Mouse (Mus musculus) embryonic fibroblast, embryonic 13.5 days (primary cell): ENCODE measurements around the gene Ltbp1.

Experiments used
- CTCF ChIP-seq: IDR thresholded peaks from 2 replicates; pipeline ENCODE4 v1.5.1; 2011; ENCODE audit warnings: mild to moderate bottlenecking, control low read depth, low read length, moderate library complexity, borderline replicate concordance; ENCODE audit not compliant: insufficient read depth
- POLR2A ChIP-seq: IDR thresholded peaks from 2 replicates; pipeline ENCODE4 v1.6.1; 2011; ENCODE audit warnings: low read depth, mild to moderate bottlenecking, control low read depth, low read length, moderate library complexity

- TF ChIP-seq CTCF: no peak
- no peak for TF ChIP-seq POLR2A
Measured at GRCm38 (mm10) chr17:75251094-75251493, 245.7 kb downstream of the Ltbp1 start.
